Mouse (Mus musculus) lung, postnatal 10 days (tissue): ENCODE results near the gene Rbm19.

Source experiments
- DNase-seq: peaks from one replicate; pipeline ENCODE4 v3.0.0; 2021

The Rbm19 gene

GRCm38 (mm10) chr5:120135823-120136222 lies 19.6 kb downstream of the Rbm19 start:
- DNase-seq, result no peak

- DNase-seq, result no peak
Measured at GRCm38 (mm10) chr5:120136236-120136675, 20.0 kb downstream of the Rbm19 start.

- DNase-seq, result no peak
Measured at GRCm38 (mm10) chr5:120137038-120137437, 20.8 kb downstream of the Rbm19 start.

- DNase-seq, result no peak
Measured at GRCm38 (mm10) chr5:120137846-120138245, 21.6 kb downstream of the Rbm19 start.

- DNase-seq, result no peak
Measured at GRCm38 (mm10) chr5:120138406-120138805, 22.1 kb downstream of the Rbm19 start.

GRCm38 (mm10) chr5:120139224-120139623 lies 23.0 kb downstream of the Rbm19 start:
- DNase-seq, result peak; percentile 39

GRCm38 (mm10) chr5:120143941-120144340 lies 27.7 kb downstream of the Rbm19 start:
- DNase-seq, result peak; percentile 16

GRCm38 (mm10) chr5:120145371-120146050 lies 29.2 kb downstream of the Rbm19 start:
- no peak for DNase-seq

- peak; percentile 75 for DNase-seq
Measured at GRCm38 (mm10) chr5:120146051-120146385, 29.8 kb downstream of the Rbm19 start.

- DNase-seq, result no peak
Measured at GRCm38 (mm10) chr5:120146909-120147308, 30.6 kb downstream of the Rbm19 start.

GRCm38 (mm10) chr5:120148246-120148645 lies 32.0 kb downstream of the Rbm19 start:
- no peak for DNase-seq

GRCm38 (mm10) chr5:120151145-120151544 lies 34.9 kb downstream of the Rbm19 start:
- DNase-seq, result no peak

GRCm38 (mm10) chr5:120153140-120153539 lies 36.9 kb downstream of the Rbm19 start:
- DNase-seq, result no peak

GRCm38 (mm10) chr5:120155672-120156071 lies 39.4 kb downstream of the Rbm19 start:
- no peak for DNase-seq

GRCm38 (mm10) chr5:120156166-120156909 lies 40.1 kb downstream of the Rbm19 start:
- peak; percentile 33 for DNase-seq

- no peak for DNase-seq
Measured at GRCm38 (mm10) chr5:120157115-120157514, 40.9 kb downstream of the Rbm19 start.

GRCm38 (mm10) chr5:120158476-120158875 lies 42.2 kb downstream of the Rbm19 start:
- DNase-seq, result no peak

- no peak for DNase-seq
Measured at GRCm38 (mm10) chr5:120160923-120161658, 44.8 kb downstream of the Rbm19 start.

GRCm38 (mm10) chr5:120162689-120163088 lies 46.4 kb downstream of the Rbm19 start:
- DNase-seq, result no peak

GRCm38 (mm10) chr5:120163428-120163827 lies 47.2 kb downstream of the Rbm19 start:
- no peak for DNase-seq

GRCm38 (mm10) chr5:120164450-120164849 lies 48.2 kb downstream of the Rbm19 start:
- DNase-seq, result peak; percentile 37

- no peak for DNase-seq
Measured at GRCm38 (mm10) chr5:120165061-120165942, 49.0 kb downstream of the Rbm19 start.
